8 mouse cellular contexts compared by ENCODE assay signal in the genomic region with DNA sequence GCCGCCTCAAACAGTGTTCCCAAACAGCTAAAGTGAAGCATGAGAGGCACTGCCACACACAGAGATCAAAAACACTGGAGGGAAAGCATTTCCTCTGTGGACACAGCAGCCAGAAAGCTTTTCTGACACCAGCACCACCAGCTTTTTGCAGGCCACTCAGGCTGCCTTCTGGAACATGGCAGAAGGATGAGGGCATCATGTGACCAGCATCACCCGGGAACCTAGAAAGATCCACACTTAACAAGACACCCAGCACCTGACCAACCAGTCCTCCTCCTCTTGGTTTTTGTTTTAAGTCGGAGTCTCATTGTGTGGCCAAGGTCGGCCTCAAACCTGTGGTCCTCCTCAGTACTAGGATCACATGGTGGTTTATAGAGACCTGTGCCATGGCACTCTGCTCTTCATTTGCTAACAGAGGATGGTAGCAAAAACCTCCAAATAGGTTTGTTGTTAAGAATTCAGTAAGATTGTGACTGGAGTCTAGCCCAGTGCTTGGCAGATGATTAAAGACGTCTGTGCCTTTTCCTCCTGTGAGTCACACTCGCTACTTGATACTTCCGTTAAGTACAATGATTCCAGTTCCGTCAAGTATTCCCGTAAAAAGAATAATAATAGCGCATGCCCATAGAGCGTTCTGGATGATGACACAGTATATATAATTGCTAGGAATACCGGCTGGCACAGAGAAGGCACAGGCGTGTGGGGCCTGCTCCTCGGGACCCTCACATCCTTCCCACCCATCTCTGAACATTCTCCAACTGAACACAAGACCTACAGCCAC. TPM values are rescaled to one million over a fixed set of nuclear protein-coding genes. Genes with fewer than 3 reads are reported as not detected.
A peak's percentile ranks its signal among the peaks of the same experiment; 100 is the strongest.
DNase-seq lines count a peak whose midpoint lies in the region; ATAC-seq and TF ChIP-seq lines count a peak whose summit lies in the region.

No protein-coding gene starts in this region.

- H3K36me3 ChIP-seq in limb, embryonic 14.5 days (ENCODE audit: control insufficient read depth, insufficient read depth, low read length) = no peaks in the 10 kb centered on the region
- no peaks in the 10 kb centered on the region for H3K36me3 ChIP-seq in limb, embryonic 10.5 days
- no peaks in the 10 kb centered on the region for H3K36me3 ChIP-seq in heart, embryonic 12.5 days
- H3K36me3 ChIP-seq in macrophage (ENCODE audit: inconsistent target) = peaks cover 38% of the 10 kb centered on the region

- H3K27me3 ChIP-seq in limb, embryonic 14.5 days (ENCODE audit: control insufficient read depth, insufficient read depth, low read length) = no peaks in the 10 kb centered on the region
- no peaks in the 10 kb centered on the region for H3K27me3 ChIP-seq in limb, embryonic 10.5 days (ENCODE audit: low read depth, poor library complexity, severe bottlenecking)
- no peaks in the 10 kb centered on the region for H3K27me3 ChIP-seq in heart, embryonic 12.5 days (replicated peaks)

- no peak overlapping the region for H3K9ac ChIP-seq in limb, embryonic 14.5 days (ENCODE audit: low read depth, low read length, severe bottlenecking)
- H3K9ac ChIP-seq in heart, embryonic 12.5 days = no peak overlapping the region

- H3K9me3 ChIP-seq in limb, embryonic 14.5 days (ENCODE audit: control insufficient read depth, low read length) = no peaks in the 10 kb centered on the region
- H3K9me3 ChIP-seq in limb, embryonic 10.5 days (replicated peaks) = no peaks in the 10 kb centered on the region
- no peaks in the 10 kb centered on the region for H3K9me3 ChIP-seq in heart, embryonic 12.5 days (replicated peaks)

- no peak for TF ChIP-seq POLR2A in limb, embryonic 14.5 days (IDR thresholded peaks at IDR 0.05; ENCODE audit: borderline replicate concordance, extremely low read depth, insufficient read depth, insufficient read length)

- H3K4me1 ChIP-seq in limb, embryonic 14.5 days (ENCODE audit: control insufficient read depth, insufficient read depth, low read length) = peaks cover 12% of the 10 kb centered on the region; the same call in 1 of the 2 replicates
- peaks cover 6% of the 10 kb centered on the region; the same call in 1 of the 2 replicates for H3K4me1 ChIP-seq in limb, embryonic 10.5 days
- H3K4me1 ChIP-seq in brown adipose tissue, adult 24 weeks (ENCODE audit: control insufficient read depth, insufficient read depth, insufficient read length, low read length) = peaks cover 24% of the 10 kb centered on the region
- peaks cover 53% of the 10 kb centered on the region for H3K4me1 ChIP-seq in heart, embryonic 12.5 days (replicated peaks)

- DNase-seq in limb, embryonic 14.5 days (ENCODE audit: low spot score) = peak; percentile 55
- DNase-seq in limb, embryonic 10.5 days (ENCODE audit: low spot score) = no peak
- DNase-seq in spleen, postnatal 36 days (ENCODE audit: low spot score in 2 of 2) = no peak
- no peak for DNase-seq in embryo, embryonic 10.5 days (ENCODE audit: low spot score)
- no peak for DNase-seq in thymus, postnatal 10 days (ENCODE audit: low spot score in 2 of 2)

- H3K79me2 ChIP-seq in macrophage (ENCODE audit: inconsistent target) = peaks cover 89% of the 10 kb centered on the region

- 0 out of 2 replicates have a peak overlapping the region, but pooled peaks have one; percentile 43 for H3K27ac ChIP-seq in limb, embryonic 14.5 days (replicated peaks; ENCODE audit: low read depth, low read length)
- H3K27ac ChIP-seq in limb, embryonic 10.5 days = no peak overlapping the region
- peak overlapping the region; percentile 84 for H3K27ac ChIP-seq in brown adipose tissue, adult 24 weeks (replicated peaks; ENCODE audit: low read depth, low read length)
- H3K27ac ChIP-seq in heart, embryonic 12.5 days (ENCODE audit: poor library complexity, severe bottlenecking) = peak overlapping the region; percentile 50
- peak overlapping the region; percentile 97 for H3K27ac ChIP-seq in macrophage

- WGBS in limb, embryonic 14.5 days = 58% methylated on average over 14 of the region's 14 CpGs
- WGBS in limb, embryonic 10.5 days = 87% methylated on average over 14 of the region's 14 CpGs
- WGBS in heart, embryonic 12.5 days = 62% methylated on average over 14 of the region's 14 CpGs
- WGBS in macrophage (ENCODE audit: missing documents) = 89% methylated on average over 14 of the region's 14 CpGs

- H3K4me3 ChIP-seq in limb, embryonic 14.5 days (replicated peaks; ENCODE audit: low read length) = no peak overlapping the region
- no peak overlapping the region for H3K4me3 ChIP-seq in limb, embryonic 10.5 days
- H3K4me3 ChIP-seq in brown adipose tissue, adult 24 weeks (ENCODE audit: insufficient read depth, low read depth, low read length) = no peak overlapping the region; the same call in 1 of the 2 replicates
- no peak overlapping the region for H3K4me3 ChIP-seq in heart, embryonic 12.5 days
- H3K4me3 ChIP-seq in macrophage (ENCODE audit: inconsistent target) = no peak overlapping the region

- no peak overlapping the region for H3K4me2 ChIP-seq in limb, embryonic 14.5 days (replicated peaks; ENCODE audit: low read depth, low read length, severe bottlenecking)
- H3K4me2 ChIP-seq in heart, embryonic 12.5 days = 0 out of 2 replicates have a peak overlapping the region, but pooled peaks have one; percentile 14

- ATAC-seq in limb, embryonic 14.5 days (ENCODE audit: low FRiP score, low read depth) = no peak
- peak; percentile 46; the same call in 1 of the 2 replicates for ATAC-seq in heart, embryonic 12.5 days (ENCODE audit: insufficient number of reproducible peaks, low FRiP score)

RNA-seq across cellular contexts. Expression of a gene that starts 51.8 kb away (rescaled TPM):
- 43.9 and 48.4 TPM in 2 replicates for polyA plus RNA-seq in limb, embryonic 14.5 days (2012; rRNA removed)
- polyA plus RNA-seq in limb, embryonic 14.5 days (2014; fragmentation: Nextera tagmentation; extraction: Ambion mirVana) = 88.5 and 93.2 TPM in 2 replicates
- 21.8 and 25.4 TPM in 2 replicates for polyA plus RNA-seq in limb, embryonic 10.5 days (2016; fragmentation: Nextera tagmentation; extraction: Ambion mirVana)
- 27.3 and 27.9 TPM in 2 replicates for polyA plus RNA-seq in brown adipose tissue, adult 24 weeks (2012; ENCODE audit: insufficient read depth, insufficient read length, missing spikeins)
- polyA plus RNA-seq in heart, embryonic 12.5 days (2016; fragmentation: Nextera tagmentation; extraction: Ambion mirVana) = 41.3 and 42.0 TPM in 2 replicates
- total RNA-seq in macrophage (2018; cell fraction: chromatin; rRNA removed) = 1,000 to 10,000 TPM in 19 of 26 experiments, 100 to 1,000 TPM in 7; 688 to 3,418 (median 1,422) TPM
- total RNA-seq in macrophage (2018; cell fraction: cytosol; rRNA removed) = 100 to 1,000 TPM; 187 to 587 (median 339) TPM
- total RNA-seq in macrophage (2018; cell fraction: nucleus; rRNA removed) = 1,000 to 10,000 TPM in 10 of 26 experiments, 100 to 1,000 TPM in 16; 382 to 1,913 (median 872) TPM
- 294 to 476 TPM (median 316 TPM) in 3 replicates for polyA plus RNA-seq in macrophage (2018)
